Mouse (Mus musculus) cerebellum, adult 9-11 months (tissue): ENCODE data around the gene Treh.
A peak's percentile ranks its signal among the peaks of the same experiment; 100 is the strongest.

Experiments
- DNase-seq: peaks from one replicate; pipeline ENCODE4 v3.0.0; 2022

The Treh gene

GRCm38 (mm10) chr9:44717822-44718242 is 44.8 kb downstream of the Treh start:
- peak; percentile 94 for DNase-seq

- DNase-seq, result peak; percentile 80
These were observed 46.1 kb downstream of the Treh start for GRCm38 (mm10) chr9:44718937-44719631.

DNA sequence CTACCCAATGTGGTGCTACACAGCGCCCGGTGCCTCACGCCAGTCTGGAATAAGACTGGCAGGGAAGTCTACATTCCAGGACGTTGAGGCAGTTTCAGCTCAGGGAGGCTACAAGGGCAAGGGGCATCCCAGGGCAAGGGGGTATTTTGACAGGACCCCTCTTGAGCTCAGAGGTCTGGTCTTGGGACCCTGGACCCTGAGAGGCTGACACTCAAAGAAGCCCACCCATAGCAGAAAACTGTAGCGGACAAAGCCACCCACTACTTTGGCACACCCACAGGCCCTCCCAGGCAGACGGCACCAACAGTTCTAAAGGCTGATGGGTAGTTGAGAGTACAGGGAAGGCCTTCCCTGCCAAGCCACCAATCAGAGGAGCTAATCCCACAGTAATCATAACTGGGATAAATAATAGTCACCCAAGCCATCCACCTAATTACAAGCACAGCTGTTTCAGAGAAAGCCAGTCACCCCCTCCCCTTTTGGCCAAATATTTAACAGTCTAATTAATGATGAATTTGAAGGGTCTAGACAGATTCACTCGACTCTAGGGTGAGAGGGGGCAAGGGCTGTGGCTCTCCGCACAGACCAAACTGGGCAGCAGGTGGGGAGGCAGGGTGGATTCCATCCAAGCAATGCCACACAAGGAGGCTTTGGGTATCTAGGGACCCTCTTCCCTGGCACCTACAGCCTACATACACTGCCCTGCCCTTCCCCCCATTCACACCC is 46.8 kb downstream of the Treh start:
- DNase-seq, result no peak

- DNase-seq, result peak; percentile 83
These were observed 47.5 kb downstream of the Treh start for GRCm38 (mm10) chr9:44720358-44721153.

DNA sequence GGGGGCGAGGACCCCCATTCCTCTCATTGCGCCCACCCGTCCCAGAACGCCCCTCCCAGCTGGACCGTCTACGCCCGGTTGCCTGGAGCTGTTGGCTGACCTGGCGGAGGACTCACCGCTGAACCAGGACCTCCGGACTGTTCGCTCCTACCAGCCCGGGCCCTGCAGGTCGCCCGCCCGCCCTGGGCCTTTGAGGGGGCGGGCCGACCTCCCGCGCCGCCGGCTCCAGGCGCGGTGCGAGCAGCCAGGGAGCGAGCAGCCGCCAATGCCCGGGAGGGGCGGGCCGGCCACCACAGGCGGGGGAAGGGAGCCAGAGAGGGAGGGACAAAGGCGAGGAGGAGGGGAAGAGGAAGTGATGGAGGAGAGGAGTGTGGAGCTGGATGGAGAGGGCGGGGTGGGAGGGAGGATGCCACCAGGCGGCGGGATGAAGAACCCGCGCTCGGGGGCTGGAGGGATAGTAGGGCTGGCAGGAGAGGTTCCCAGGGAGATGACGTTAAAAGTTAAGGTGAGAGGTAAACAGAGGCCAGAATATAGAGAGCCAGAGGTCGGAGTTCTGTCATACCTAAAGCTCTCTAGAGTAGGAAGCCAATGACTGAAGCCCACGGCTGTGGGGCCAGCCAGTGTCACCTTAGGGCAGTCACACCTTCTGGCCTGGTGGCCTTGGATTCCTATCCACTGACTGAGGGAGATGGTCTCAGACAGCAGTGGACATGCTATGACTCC is 48.3 kb downstream of the Treh start:
- peak; percentile 96 for DNase-seq

- DNase-seq, result no peak
These were observed 48.8 kb downstream of the Treh start for GRCm38 (mm10) chr9:44721877-44722186.

GRCm38 (mm10) chr9:44722575-44722974 is 49.5 kb downstream of the Treh start:
- DNase-seq, result peak; percentile 41

- no peak for DNase-seq
These were observed 50.0 kb downstream of the Treh start for GRCm38 (mm10) chr9:44723008-44723407.

DNA sequence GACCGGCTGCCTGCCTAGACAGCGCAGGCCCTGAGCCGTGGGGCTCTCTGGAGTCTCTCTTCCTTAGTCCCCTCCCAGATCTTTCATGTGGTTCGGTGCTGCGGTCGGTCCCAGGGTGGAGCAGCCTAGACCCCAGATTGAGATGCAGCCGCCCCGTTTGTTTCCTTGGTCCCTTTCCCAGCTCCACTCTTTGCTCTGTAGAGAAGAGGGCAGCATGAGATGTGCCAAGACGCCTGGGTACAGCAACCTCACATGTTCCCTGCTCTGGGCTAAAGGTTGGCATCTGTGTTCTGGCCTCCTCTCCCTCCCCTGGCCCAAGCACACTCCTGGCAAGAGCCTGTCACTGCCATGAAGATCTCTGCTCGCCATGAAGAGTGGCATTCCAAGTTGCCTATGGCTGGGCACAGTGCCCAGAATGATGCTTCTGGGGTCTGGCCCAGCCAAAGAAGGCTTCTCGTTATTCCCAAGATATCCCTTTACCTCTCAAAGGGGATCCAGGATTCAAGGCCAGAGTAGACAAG is 50.5 kb downstream of the Treh start:
- peak; percentile 52 for DNase-seq

DNA sequence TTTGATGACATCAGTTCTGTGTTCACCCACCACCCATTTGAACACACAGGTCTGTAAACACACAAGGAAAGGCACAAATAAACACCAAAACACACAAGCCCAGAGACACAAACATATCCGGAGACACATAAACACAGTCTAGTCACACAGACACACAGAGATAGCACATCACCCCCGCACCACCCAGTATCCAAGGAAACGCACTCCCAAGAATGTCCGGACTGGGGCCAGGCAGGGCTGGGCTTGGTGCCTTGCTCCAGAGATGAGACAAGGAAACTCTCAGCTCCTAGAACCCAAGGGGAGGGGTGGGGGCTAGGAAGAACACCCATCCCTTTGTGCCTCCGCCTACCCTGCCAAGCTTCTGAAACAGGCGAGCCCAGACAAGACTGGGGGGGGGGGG is 51.2 kb downstream of the Treh start:
- peak; percentile 60 for DNase-seq

DNA sequence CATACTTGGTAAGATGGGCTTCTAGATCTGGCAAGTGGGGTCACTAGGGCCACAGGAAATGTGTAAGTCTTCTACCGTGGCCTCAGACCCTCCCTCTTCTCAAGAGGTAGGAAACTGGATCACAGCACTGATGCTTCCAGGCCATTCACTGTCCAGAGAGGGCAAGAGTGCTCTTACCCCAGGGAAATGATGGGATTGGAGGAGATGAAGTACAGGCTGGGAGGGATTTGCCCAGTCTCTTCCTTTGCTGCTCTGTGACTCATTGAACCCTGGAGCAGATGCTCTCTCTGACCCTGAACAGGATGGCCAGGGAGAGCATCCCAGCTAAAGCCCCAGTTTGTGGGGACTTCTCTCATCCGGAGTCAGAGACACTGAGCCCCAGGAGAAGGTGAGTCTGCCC is 51.6 kb downstream of the Treh start:
- DNase-seq, result no peak

- peak; percentile 18 for DNase-seq
These were observed 53.6 kb downstream of the Treh start for GRCm38 (mm10) chr9:44726431-44727146.

DNA sequence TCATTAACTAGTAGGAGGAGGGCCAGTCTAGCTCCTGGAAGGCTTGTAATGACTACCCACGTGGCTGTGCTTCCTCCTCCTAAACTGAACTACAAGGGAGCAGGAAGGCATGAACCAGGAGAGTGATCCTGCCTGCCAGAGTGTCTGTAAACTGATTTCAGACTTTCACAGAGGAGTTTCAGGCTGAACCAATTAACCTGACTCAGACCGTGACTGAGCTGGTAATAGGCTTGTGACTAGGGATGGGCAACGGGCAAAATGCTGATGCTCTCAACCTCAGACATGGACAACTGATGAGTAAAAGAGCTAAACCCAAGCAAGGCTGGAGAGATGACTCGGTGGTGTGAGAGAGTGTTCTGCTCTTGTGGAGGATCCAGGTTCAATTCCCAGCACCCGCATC is 54.4 kb downstream of the Treh start:
- DNase-seq, result no peak

DNA sequence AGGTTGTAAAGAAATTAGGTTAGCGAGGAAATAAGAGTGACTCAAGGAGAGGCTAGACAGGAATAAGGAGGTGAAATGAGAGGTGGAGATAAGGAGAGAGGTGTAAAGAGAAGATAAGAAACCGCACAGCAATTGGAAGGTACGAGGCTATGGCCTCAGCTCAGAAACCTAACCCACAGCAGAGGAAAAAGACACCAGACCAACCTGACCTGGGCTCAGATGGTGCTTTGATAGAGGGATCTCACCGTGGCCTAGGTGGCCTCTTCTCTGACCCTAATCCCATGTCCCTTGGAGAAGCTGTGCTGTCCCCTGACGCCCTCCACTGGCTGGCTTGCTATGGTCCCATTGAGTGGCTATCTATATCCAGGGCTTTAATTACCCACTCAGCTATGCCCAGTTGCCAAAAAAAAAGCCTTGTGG is 59.1 kb downstream of the Treh start:
- no peak for DNase-seq

DNA sequence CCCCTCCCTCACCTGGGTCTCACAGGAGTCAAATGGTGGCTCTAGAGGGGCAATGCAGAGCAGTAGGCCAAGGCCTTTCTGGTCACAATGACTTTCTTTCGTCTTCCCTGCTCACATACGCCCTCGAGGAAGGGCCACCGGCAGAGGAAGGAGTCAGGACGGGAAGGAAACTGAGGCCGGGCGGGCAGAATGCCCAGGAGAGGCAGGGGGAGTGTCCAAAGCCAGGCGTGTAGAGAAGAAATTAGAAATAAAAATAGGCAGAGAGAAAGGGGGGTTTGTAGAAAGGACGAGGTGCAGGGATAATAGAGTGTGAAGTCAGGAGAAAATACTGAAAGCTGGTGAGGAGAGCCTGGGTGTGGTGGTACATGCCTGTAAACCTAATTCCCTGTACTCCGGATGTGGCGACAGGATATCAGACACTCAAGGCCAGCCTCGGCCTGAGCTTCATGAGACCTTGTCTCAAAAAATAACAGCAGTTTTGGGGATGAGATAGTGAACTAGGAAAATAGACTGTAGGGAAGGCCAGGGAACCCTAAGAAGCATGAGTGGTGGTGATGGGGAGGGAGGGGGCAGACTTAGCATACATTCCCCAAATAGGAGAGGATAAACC is 60.0 kb downstream of the Treh start:
- DNase-seq, result peak; percentile 20

DNA sequence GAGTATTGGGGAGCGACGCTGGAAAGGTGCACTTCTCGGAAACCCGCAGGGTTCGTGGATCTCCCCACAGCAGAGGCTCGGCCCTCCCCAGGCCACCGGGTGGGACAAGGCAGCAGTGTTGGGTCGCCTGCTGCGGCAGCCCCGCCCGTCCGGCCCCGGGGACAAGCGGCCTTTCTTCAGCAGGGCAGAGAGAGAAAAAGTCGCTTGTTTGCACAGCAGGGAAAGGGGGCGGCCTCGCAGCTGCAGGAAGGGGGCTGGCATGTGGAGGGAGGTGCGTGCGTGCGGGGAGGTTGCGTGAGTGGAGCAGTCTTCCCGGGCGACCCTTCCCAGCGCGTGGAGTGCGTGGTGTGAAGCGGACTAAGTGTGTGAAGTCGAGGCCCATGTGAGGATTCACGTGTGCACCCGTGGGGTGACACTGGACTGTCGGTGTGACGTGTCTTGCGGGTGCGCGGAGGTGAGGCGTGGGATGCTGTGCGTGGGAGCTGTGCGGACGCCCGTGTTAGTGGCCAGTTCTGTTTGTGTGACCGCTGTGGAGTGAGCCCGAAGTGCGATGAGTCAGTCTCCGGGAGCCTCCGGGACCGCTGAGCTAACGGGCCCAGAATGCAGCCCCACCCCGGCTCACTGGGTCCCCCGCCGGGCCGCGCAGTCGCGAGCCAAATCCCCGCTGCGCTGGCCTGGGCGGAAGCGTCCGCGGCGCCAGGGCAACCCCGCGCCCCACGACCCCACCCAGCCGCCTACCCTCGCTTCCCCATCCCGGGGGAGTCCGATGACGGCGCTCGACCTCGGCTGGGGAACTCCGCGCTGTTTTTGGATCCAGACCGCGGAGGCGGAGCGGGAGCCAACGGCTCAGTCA is 60.9 kb downstream of the Treh start:
- peak; percentile 52 for DNase-seq

- DNase-seq, result peak; percentile 60
These were observed 61.8 kb downstream of the Treh start, which contains the start of gene Phldb1 for GRCm38 (mm10) chr9:44734524-44735494. Gene Phldb1, minus strand, starts transcription at chr9:44735198.

- peak; percentile 11 for DNase-seq
These were observed 62.9 kb downstream of the Treh start for GRCm38 (mm10) chr9:44735886-44736285.
